Mouse (Mus musculus): ENCODE data around the gene Dhx33. TPM values are rescaled to one million over a fixed set of nuclear protein-coding genes. Genes with fewer than 3 reads are reported as not detected.

The Dhx33 gene
- 23.6 TPM for polyA plus RNA-seq (2015; fragmentation: Illumina TruSeq; extraction: RNeasy Lipid Tissue Mini Kit (QIAGEN cat#74804); ENCODE audit: low read depth, low replicate concordance)

GRCm38 (mm10) chr11:71004316-71004773, at the start of gene Dhx33:
Gene Dhx33 (minus strand): TSS chr11:71004437.

GRCm38 (mm10) chr11:71033163-71033761, 29.0 kb upstream of the Dhx33 start, which contains the start of gene 6330403K07Rik:
Gene 6330403K07Rik (minus strand): TSS chr11:71033513.

GRCm38 (mm10) chr11:71019201-71020068, 15.2 kb upstream of the Dhx33 start, which contains the start of the genes Mis12 and Derl2:
Gene Mis12 (plus strand): TSS chr11:71019611.
Gene Derl2 (minus strand): TSS chr11:71019841.

GRCm38 (mm10) chr11:70982557-70983228, 21.5 kb downstream of the Dhx33 start, which contains the start of gene C1qbp:
Gene C1qbp (minus strand): TSS chr11:70983026.

GRCm38 (mm10) chr11:70969821-70970559, 34.2 kb downstream of the Dhx33 start, which contains the start of the genes Nup88 and Rpain:
Gene Nup88 (minus strand): TSS chr11:70969973.
Gene Rpain (plus strand): TSS chr11:70970213.

Other genes starting within 250 kb of the Dhx33 start
- 16.0 TPM for gene Zfp3, start 240.2 kb downstream of the Dhx33 start, polyA plus RNA-seq (2015; fragmentation: Illumina TruSeq; extraction: RNeasy Lipid Tissue Mini Kit (QIAGEN cat#74804); ENCODE audit: low read depth, low replicate concordance)
- not detected for gene Scimp, start 191.9 kb downstream of the Dhx33 start, polyA plus RNA-seq (2015; fragmentation: Illumina TruSeq; extraction: RNeasy Lipid Tissue Mini Kit (QIAGEN cat#74804); ENCODE audit: low read depth, low replicate concordance)
- gene Rabep1, start 159.7 kb downstream of the Dhx33 start, polyA plus RNA-seq (2015; fragmentation: Illumina TruSeq; extraction: RNeasy Lipid Tissue Mini Kit (QIAGEN cat#74804); ENCODE audit: low read depth, low replicate concordance), result 62.1 TPM
- 67.1 TPM for gene Nup88, start 34.5 kb downstream of the Dhx33 start, polyA plus RNA-seq (2015; fragmentation: Illumina TruSeq; extraction: RNeasy Lipid Tissue Mini Kit (QIAGEN cat#74804); ENCODE audit: low read depth, low replicate concordance)
- gene Rpain, start 34.2 kb downstream of the Dhx33 start, polyA plus RNA-seq (2015; fragmentation: Illumina TruSeq; extraction: RNeasy Lipid Tissue Mini Kit (QIAGEN cat#74804); ENCODE audit: low read depth, low replicate concordance), result 54.1 TPM
- 114 TPM for gene C1qbp, start 21.4 kb downstream of the Dhx33 start, polyA plus RNA-seq (2015; fragmentation: Illumina TruSeq; extraction: RNeasy Lipid Tissue Mini Kit (QIAGEN cat#74804); ENCODE audit: low read depth, low replicate concordance)
- gene Mis12, start 15.2 kb upstream of the Dhx33 start, polyA plus RNA-seq (2015; fragmentation: Illumina TruSeq; extraction: RNeasy Lipid Tissue Mini Kit (QIAGEN cat#74804); ENCODE audit: low read depth, low replicate concordance), result 21.3 TPM
- gene Derl2, start 15.4 kb upstream of the Dhx33 start, polyA plus RNA-seq (2015; fragmentation: Illumina TruSeq; extraction: RNeasy Lipid Tissue Mini Kit (QIAGEN cat#74804); ENCODE audit: low read depth, low replicate concordance), result 20.6 TPM
- gene 6330403K07Rik, start 29.1 kb upstream of the Dhx33 start, polyA plus RNA-seq (2015; fragmentation: Illumina TruSeq; extraction: RNeasy Lipid Tissue Mini Kit (QIAGEN cat#74804); ENCODE audit: low read depth, low replicate concordance), result 417 TPM
- gene Nlrp1a, start 140.3 kb upstream of the Dhx33 start, polyA plus RNA-seq (2015; fragmentation: Illumina TruSeq; extraction: RNeasy Lipid Tissue Mini Kit (QIAGEN cat#74804); ENCODE audit: low read depth, low replicate concordance), result 0.12 TPM
- 0.37 TPM for gene Nlrp1b, start 226.3 kb upstream of the Dhx33 start, polyA plus RNA-seq (2015; fragmentation: Illumina TruSeq; extraction: RNeasy Lipid Tissue Mini Kit (QIAGEN cat#74804); ENCODE audit: low read depth, low replicate concordance)